Mouse (Mus musculus) G1E (cell line): Measurements from ENCODE around the gene Rexo4.

ENCODE experiments used
- CTCF ChIP-seq: IDR thresholded peaks from 2 replicates; pipeline ENCODE4 v1.5.1; 2012; ENCODE audit warnings: low read depth, low read length, inconsistent platforms, mixed read lengths
- GATA1 ChIP-seq: IDR thresholded peaks from 2 replicates; pipeline ENCODE4 v1.6.1; 2012; ENCODE audit warnings: borderline replicate concordance, low read length, inconsistent platforms, mixed read lengths
- POLR2AphosphoS5 ChIP-seq: IDR thresholded peaks from 2 replicates; pipeline ENCODE4 v1.6.1; 2012; ENCODE audit warnings: low read depth, low read length, inconsistent platforms; ENCODE audit not compliant: insufficient replicate concordance

DNA sequence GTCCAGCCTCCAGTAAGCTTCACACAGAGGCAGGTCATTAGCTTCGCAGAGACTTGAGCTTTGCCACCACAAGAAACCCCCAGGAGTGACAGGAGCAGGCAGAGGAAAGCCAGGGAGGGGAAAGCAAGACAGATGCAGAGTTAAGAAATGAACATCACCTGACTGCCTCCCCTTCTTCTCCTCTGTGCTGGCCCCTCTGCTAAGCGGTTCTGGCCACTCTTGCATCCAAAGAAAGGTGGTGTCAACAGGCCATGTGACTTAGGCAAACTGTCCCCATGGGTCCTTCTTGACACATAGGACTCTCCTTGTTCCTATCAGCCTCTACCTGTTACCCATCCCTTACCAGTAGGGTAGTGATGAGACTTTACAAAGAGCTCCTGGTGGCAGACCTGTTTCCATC, 58.2 kb downstream of the Rexo4 start:
- TF ChIP-seq CTCF (no peak), GATA1 (no peak), POLR2AphosphoS5 (no peak)
